Mouse (Mus musculus): ENCODE results near the gene Wdcp. TPM values are rescaled to one million over a fixed set of nuclear protein-coding genes. Genes with fewer than 3 reads are reported as not detected.

The Wdcp gene
- polyA plus RNA-seq, 1 experiment from 2014 or later, result 10.4 TPM

DNA sequence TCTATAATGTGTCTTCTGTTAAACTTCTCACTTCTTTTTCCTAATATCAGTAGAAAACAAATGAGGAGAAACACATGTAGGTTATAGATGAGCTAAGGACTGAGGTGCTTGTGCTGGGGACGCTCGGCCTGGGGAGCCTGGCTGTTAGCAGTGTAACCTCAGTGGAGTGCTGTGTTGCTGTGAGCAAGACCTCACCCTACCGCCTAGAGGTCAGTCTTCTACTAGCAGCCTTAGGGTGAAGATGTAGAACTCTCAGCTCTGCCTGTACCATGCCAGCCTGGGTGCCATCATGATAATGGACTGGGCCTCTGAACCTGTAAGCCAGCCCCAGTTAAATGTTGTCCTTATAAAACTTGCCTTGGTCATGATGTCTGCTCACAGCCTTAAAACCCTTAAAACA lies 15.8 kb upstream of the Wdcp start:
- no peak overlapping the region for H3K9ac ChIP-seq (ENCODE audit: low read depth, low read length)
- H3K4me2 ChIP-seq (ENCODE audit: low read depth, low read length), result no peak overlapping the region
- no peak for DNase-seq (ENCODE audit: low spot score)
- H3K4me3 ChIP-seq (ENCODE audit: low read depth, low read length), result no peak overlapping the region
- no peaks in the 10 kb centered on the region for H3K9me3 ChIP-seq (ENCODE audit: control insufficient read depth, low read length)
- no peaks in the 10 kb centered on the region for H3K27me3 ChIP-seq (replicated peaks; ENCODE audit: control insufficient read depth, insufficient read depth, low read length)
- WGBS, result 75% methylated on average over 3 of the region's 3 CpGs
- peaks cover 61% of the 10 kb centered on the region for H3K36me3 ChIP-seq (ENCODE audit: control insufficient read depth, insufficient read depth, low read length)
- H3K27ac ChIP-seq (replicated peaks; ENCODE audit: low read depth, low read length), result no peak overlapping the region
- no peaks in the 10 kb centered on the region for H3K4me1 ChIP-seq (ENCODE audit: control insufficient read depth, insufficient read depth, low read length)
- ATAC-seq (ENCODE audit: low read depth), result no peak

DNA sequence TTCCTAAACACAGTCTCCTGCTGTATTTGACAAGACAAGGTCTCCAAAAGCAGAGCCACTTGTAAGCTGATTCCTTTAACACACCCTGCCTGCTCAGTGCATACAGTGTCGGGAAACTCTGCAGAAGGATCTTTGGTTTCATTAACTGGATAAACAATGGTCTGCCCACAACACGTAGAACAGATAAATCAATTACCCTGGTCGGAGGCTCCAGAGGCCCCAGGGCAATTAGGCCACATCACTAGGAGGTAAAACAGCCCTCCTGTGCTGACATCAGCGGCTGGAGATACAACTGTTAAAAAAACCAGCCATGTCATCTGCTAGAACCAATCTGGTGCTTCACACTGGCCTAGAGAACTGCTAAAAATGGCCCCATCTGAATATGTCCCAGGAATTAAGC lies 6.1 kb upstream of the Wdcp start:
- Histone ChIP-seq H3K27me3 (replicated peaks; ENCODE audit: control insufficient read depth, insufficient read depth, low read length) (no peaks in the 10 kb centered on the region), H3K36me3 (ENCODE audit: control insufficient read depth, insufficient read depth, low read length) (peaks cover 7% of the 10 kb centered on the region; the same call in 1 of the 2 replicates), H3K4me2 (ENCODE audit: low read depth, low read length) (no peak overlapping the region), H3K27ac (replicated peaks; ENCODE audit: low read depth, low read length) (no peak overlapping the region), H3K9me3 (ENCODE audit: control insufficient read depth, low read length) (no peaks in the 10 kb centered on the region), H3K9ac (ENCODE audit: low read depth, low read length) (no peak overlapping the region), H3K4me3 (ENCODE audit: low read depth, low read length) (no peak overlapping the region), H3K4me1 (ENCODE audit: control insufficient read depth, insufficient read depth, low read length) (peaks cover 5% of the 10 kb centered on the region; the same call in 1 of the 2 replicates)
- ATAC-seq (ENCODE audit: low read depth) (no peak), DNase-seq (ENCODE audit: low spot score) (no peak)
- 44% methylated on average over 4 of the region's 4 CpGs for WGBS

GRCm38 (mm10) chr12:4840010-4840409 lies 3.1 kb upstream of the Wdcp start:
- Histone ChIP-seq H3K9me3 (ENCODE audit: control insufficient read depth, low read length) (no peaks in the 10 kb centered on the region), H3K27me3 (replicated peaks; ENCODE audit: control insufficient read depth, insufficient read depth, low read length) (no peaks in the 10 kb centered on the region), H3K4me3 (ENCODE audit: low read depth, low read length) (peak overlapping the region; percentile 79; the same call in 1 of the 2 replicates), H3K4me2 (ENCODE audit: low read depth, low read length) (peak overlapping the region; percentile 89), H3K9ac (ENCODE audit: low read depth, low read length) (no peak overlapping the region), H3K27ac (replicated peaks; ENCODE audit: low read depth, low read length) (no peak overlapping the region), H3K36me3 (ENCODE audit: control insufficient read depth, insufficient read depth, low read length) (no peaks in the 10 kb centered on the region), H3K4me1 (ENCODE audit: control insufficient read depth, insufficient read depth, low read length) (peaks cover 5% of the 10 kb centered on the region; the same call in 1 of the 2 replicates)
- DNase-seq (ENCODE audit: low spot score) (no peak), ATAC-seq (ENCODE audit: low read depth) (no peak)
- 56% methylated on average over 6 of the region's 6 CpGs for WGBS

GRCm38 (mm10) chr12:4840741-4841140 lies 2.4 kb upstream of the Wdcp start:
- Histone ChIP-seq H3K4me3 (ENCODE audit: low read depth, low read length) (peak overlapping the region; percentile 79), H3K4me2 (ENCODE audit: low read depth, low read length) (peak overlapping the region; percentile 89), H3K9ac (ENCODE audit: low read depth, low read length) (peak overlapping the region; percentile 74), H3K27me3 (replicated peaks; ENCODE audit: control insufficient read depth, insufficient read depth, low read length) (no peaks in the 10 kb centered on the region), H3K4me1 (ENCODE audit: control insufficient read depth, insufficient read depth, low read length) (peaks cover 5% of the 10 kb centered on the region; the same call in 1 of the 2 replicates), H3K36me3 (ENCODE audit: control insufficient read depth, insufficient read depth, low read length) (no peaks in the 10 kb centered on the region), H3K9me3 (ENCODE audit: control insufficient read depth, low read length) (no peaks in the 10 kb centered on the region), H3K27ac (replicated peaks; ENCODE audit: low read depth, low read length) (no peak overlapping the region)
- ATAC-seq (ENCODE audit: low read depth) (no peak), DNase-seq (ENCODE audit: low spot score) (peak; percentile 12)
- 1% methylated on average over 11 of the region's 11 CpGs for WGBS

GRCm38 (mm10) chr12:4841392-4841887 lies 1.7 kb upstream of the Wdcp start, which contains the start of gene Fkbp1b:
TSS of gene Fkbp1b (minus strand) at chr12:4841591.
- DNase-seq (ENCODE audit: low spot score) (peak; percentile 69), ATAC-seq (ENCODE audit: low read depth) (peak; percentile 80)
- Histone ChIP-seq H3K9ac (ENCODE audit: low read depth, low read length) (peak within 1 kb of the TSS; percentile 74), H3K9me3 (ENCODE audit: control insufficient read depth, low read length) (no peaks in the 10 kb centered on the region), H3K4me3 (ENCODE audit: low read depth, low read length) (peak within 1 kb of the TSS; percentile 79), H3K4me2 (ENCODE audit: low read depth, low read length) (peak within 1 kb of the TSS; percentile 89), H3K36me3 (ENCODE audit: control insufficient read depth, insufficient read depth, low read length) (no peaks in the 10 kb centered on the region), H3K27me3 (replicated peaks; ENCODE audit: control insufficient read depth, insufficient read depth, low read length) (no peaks in the 10 kb centered on the region), H3K27ac (replicated peaks; ENCODE audit: low read depth, low read length) (0 out of 2 replicates have a peak within 1 kb of the TSS, but pooled peaks have one; percentile 6), H3K4me1 (ENCODE audit: control insufficient read depth, insufficient read depth, low read length) (peaks cover 5% of the 10 kb centered on the region; the same call in 1 of the 2 replicates)
- under 1% methylated on average over 16 of the region's 37 CpGs for WGBS

- Histone ChIP-seq H3K9me3 (ENCODE audit: control insufficient read depth, low read length) (no peaks in the 10 kb centered on the region), H3K4me3 (ENCODE audit: low read depth, low read length) (no peak overlapping the region), H3K27me3 (replicated peaks; ENCODE audit: control insufficient read depth, insufficient read depth, low read length) (no peaks in the 10 kb centered on the region), H3K4me1 (ENCODE audit: control insufficient read depth, insufficient read depth, low read length) (peaks cover 5% of the 10 kb centered on the region; the same call in 1 of the 2 replicates), H3K4me2 (ENCODE audit: low read depth, low read length) (peak overlapping the region; percentile 61; the same call in 1 of the 2 replicates), H3K27ac (replicated peaks; ENCODE audit: low read depth, low read length) (no peak overlapping the region), H3K9ac (ENCODE audit: low read depth, low read length) (no peak overlapping the region), H3K36me3 (ENCODE audit: control insufficient read depth, insufficient read depth, low read length) (no peaks in the 10 kb centered on the region)
- ATAC-seq (ENCODE audit: low read depth), result no peak
- 91% methylated on average over 8 of the region's 8 CpGs for WGBS
- no peak for DNase-seq (ENCODE audit: low spot score)
Observed at GRCm38 (mm10) chr12:4842456-4842855, 647 bp upstream of the Wdcp start.

- DNase-seq (ENCODE audit: low spot score) (peak; percentile 63), ATAC-seq (ENCODE audit: low read depth) (peak; percentile 51)
- H3K9me3 ChIP-seq (ENCODE audit: control insufficient read depth, low read length), result no peaks in the 10 kb centered on the region
- H3K4me1 ChIP-seq (ENCODE audit: control insufficient read depth, insufficient read depth, low read length), result peaks cover 5% of the 10 kb centered on the region; the same call in 1 of the 2 replicates
- H3K4me3 ChIP-seq (ENCODE audit: low read depth, low read length), result peak overlapping the region; percentile 66
- H3K27ac ChIP-seq (replicated peaks; ENCODE audit: low read depth, low read length), result peak overlapping the region; percentile 69; the same call in 1 of the 2 replicates
- H3K9ac ChIP-seq (ENCODE audit: low read depth, low read length), result peak overlapping the region; percentile 68
- H3K27me3 ChIP-seq (replicated peaks; ENCODE audit: control insufficient read depth, insufficient read depth, low read length), result no peaks in the 10 kb centered on the region
- peaks cover under 1% of the 10 kb centered on the region; the same call in 1 of the 2 replicates for H3K36me3 ChIP-seq (ENCODE audit: control insufficient read depth, insufficient read depth, low read length)
- H3K4me2 ChIP-seq (ENCODE audit: low read depth, low read length), result peak overlapping the region; percentile 61
- under 1% methylated on average over 12 of the region's 12 CpGs for WGBS
Observed at GRCm38 (mm10) chr12:4843741-4844140, 638 bp downstream of the Wdcp start.

GRCm38 (mm10) chr12:4856160-4856559 lies 13.1 kb downstream of the Wdcp start:
- no peaks in the 10 kb centered on the region for H3K4me1 ChIP-seq (ENCODE audit: control insufficient read depth, insufficient read depth, low read length)
- H3K4me2 ChIP-seq (ENCODE audit: low read depth, low read length), result no peak overlapping the region
- H3K9ac ChIP-seq (ENCODE audit: low read depth, low read length), result no peak overlapping the region
- H3K27me3 ChIP-seq (replicated peaks; ENCODE audit: control insufficient read depth, insufficient read depth, low read length), result no peaks in the 10 kb centered on the region
- no peak for DNase-seq (ENCODE audit: low spot score)
- H3K9me3 ChIP-seq (ENCODE audit: control insufficient read depth, low read length), result no peaks in the 10 kb centered on the region
- no peak overlapping the region for H3K27ac ChIP-seq (replicated peaks; ENCODE audit: low read depth, low read length)
- WGBS, result 95% methylated on average over 5 of the region's 5 CpGs
- H3K36me3 ChIP-seq (ENCODE audit: control insufficient read depth, insufficient read depth, low read length), result peaks cover 45% of the 10 kb centered on the region
- ATAC-seq (ENCODE audit: low read depth), result no peak
- no peak overlapping the region for H3K4me3 ChIP-seq (ENCODE audit: low read depth, low read length)

- no peak for DNase-seq (ENCODE audit: low spot score)
- WGBS, result 94% methylated on average over 2 of the region's 2 CpGs
- peaks cover 42% of the 10 kb centered on the region for H3K36me3 ChIP-seq (ENCODE audit: control insufficient read depth, insufficient read depth, low read length)
Observed at GRCm38 (mm10) chr12:4856834-4857233, 13.7 kb downstream of the Wdcp start.

More at GRCm38 (mm10) chr12:4856834-4857233, 13.7 kb downstream of the Wdcp start:
- Histone ChIP-seq H3K27ac (replicated peaks; ENCODE audit: low read depth, low read length) (no peak overlapping the region), H3K9me3 (ENCODE audit: control insufficient read depth, low read length) (no peaks in the 10 kb centered on the region), H3K4me1 (ENCODE audit: control insufficient read depth, insufficient read depth, low read length) (no peaks in the 10 kb centered on the region), H3K4me2 (ENCODE audit: low read depth, low read length) (no peak overlapping the region), H3K9ac (ENCODE audit: low read depth, low read length) (no peak overlapping the region), H3K27me3 (replicated peaks; ENCODE audit: control insufficient read depth, insufficient read depth, low read length) (no peaks in the 10 kb centered on the region), H3K4me3 (ENCODE audit: low read depth, low read length) (no peak overlapping the region)
- ATAC-seq (ENCODE audit: low read depth), result no peak

Measured in embryonic facial prominence, embryonic 14.5 days (tissue).